ENCODE assay signal across 14 mouse cellular contexts in genomic region chr5:105745324-105745723, GRCm38 (mm10). TPM values are rescaled to one million over a fixed set of nuclear protein-coding genes. Genes with fewer than 3 reads are reported as not detected.
A peak's percentile ranks its signal among the peaks of the same experiment; 100 is the strongest.
DNase-seq lines count a peak whose midpoint lies in the region; ATAC-seq and TF ChIP-seq lines count a peak whose summit lies in the region.
"Had no signal": no experiment of that assay in that cellular context is flagged by ENCODE, and none has a peak within 500 bp of the region (broad histone marks: within the 10 kb centered on the region; RNA-seq: fewer than 3 reads in every experiment).

No protein-coding gene starts in this region.

- no peak for TF ChIP-seq POLR2A in kidney, adult 2 months (IDR thresholded peaks at IDR 0.05; ENCODE audit: low read depth, low read length)

- no peak overlapping the region for H3K4me2 ChIP-seq in kidney, embryonic 16.5 days (replicated peaks; ENCODE audit: low read depth, low read length)
- H3K4me2 ChIP-seq: forebrain, embryonic 15.5 days; heart, embryonic 13.5 days; hindbrain, embryonic 12.5 days had no signal

- peaks cover 33% of the 10 kb centered on the region for H3K4me1 ChIP-seq in kidney, adult 2 months (ENCODE audit: control insufficient read depth, insufficient read depth, low read length)
- peaks cover 18% of the 10 kb centered on the region for H3K4me1 ChIP-seq in kidney, embryonic 16.5 days (ENCODE audit: insufficient read depth, low read length)
- H3K4me1 ChIP-seq in brown adipose tissue, adult 24 weeks (ENCODE audit: control insufficient read depth, insufficient read depth, insufficient read length, low read length): peaks cover 32% of the 10 kb centered on the region

- no peaks in the 10 kb centered on the region for H3K27me3 ChIP-seq in kidney, adult 2 months (replicated peaks; ENCODE audit: control insufficient read depth, insufficient read depth, low read length)
- H3K27me3 ChIP-seq in kidney, embryonic 16.5 days (ENCODE audit: insufficient read depth, low read length): no peaks in the 10 kb centered on the region
- H3K27me3 ChIP-seq: forebrain, embryonic 15.5 days; heart, embryonic 13.5 days; hindbrain, embryonic 12.5 days had no signal

- H3K4me3 ChIP-seq in kidney, adult 2 months (ENCODE audit: insufficient read depth, low read depth, low read length): no peak overlapping the region
- no peak overlapping the region for H3K4me3 ChIP-seq in kidney, embryonic 16.5 days (ENCODE audit: low read length)
- no peak overlapping the region for H3K4me3 ChIP-seq in brown adipose tissue, adult 24 weeks (ENCODE audit: insufficient read depth, low read depth, low read length)
- H3K4me3 ChIP-seq: forebrain, embryonic 15.5 days; heart, embryonic 13.5 days; hindbrain, embryonic 12.5 days; midbrain, embryonic 10.5 days had no signal

- WGBS in kidney, adult 2 months: 39% methylated on average over 11 of the region's 11 CpGs
- WGBS in kidney, embryonic 16.5 days: 49% methylated on average over 11 of the region's 11 CpGs

- peak overlapping the region; percentile 92 for H3K27ac ChIP-seq in kidney, adult 2 months (ENCODE audit: insufficient read depth, low read depth, low read length)
- H3K27ac ChIP-seq in kidney, embryonic 16.5 days (ENCODE audit: low read length): no peak overlapping the region
- H3K27ac ChIP-seq in brown adipose tissue, adult 24 weeks (replicated peaks; ENCODE audit: low read depth, low read length): peak overlapping the region; percentile 94
- H3K27ac ChIP-seq: heart, embryonic 13.5 days; hindbrain, embryonic 12.5 days; midbrain, embryonic 10.5 days had no signal

- DNase-seq in kidney, adult 2 months: peak; percentile 72
- DNase-seq in kidney, postnatal 25 days: peak; percentile 57 to 68
- peak; percentile 48 to 49 for DNase-seq in lung, postnatal 4 days
- no peak for DNase-seq in ovary, postnatal 14 days (ENCODE audit: low spot score)
- DNase-seq in retina, postnatal 1 day: no peak
- DNase-seq: embryo, embryonic 11 days; right cerebral cortex, postnatal 25 days; thymus, adult 18-20 months had no signal

- ATAC-seq in kidney, embryonic 16.5 days (ENCODE audit: low FRiP score, low TSS enrichment): no peak

- no peaks in the 10 kb centered on the region for H3K36me3 ChIP-seq in kidney, adult 2 months (ENCODE audit: control insufficient read depth, insufficient read depth, low read length)
- peaks cover 11% of the 10 kb centered on the region; the same call in 1 of the 2 replicates for H3K36me3 ChIP-seq in kidney, embryonic 16.5 days (ENCODE audit: insufficient read depth, low read length)
- H3K36me3 ChIP-seq: forebrain, embryonic 15.5 days; heart, embryonic 13.5 days had no signal

- no peak overlapping the region for H3K9ac ChIP-seq in kidney, embryonic 16.5 days (replicated peaks; ENCODE audit: low read length)
- H3K9ac ChIP-seq: forebrain, embryonic 15.5 days; heart, embryonic 13.5 days; hindbrain, embryonic 12.5 days had no signal

- no peak for TF ChIP-seq CTCF in kidney, adult 2 months (conservative IDR thresholded peaks at IDR 0.05; ENCODE audit: insufficient read depth, insufficient read length, low read depth, low read length)

- no peaks in the 10 kb centered on the region for H3K9me3 ChIP-seq in kidney, embryonic 16.5 days (ENCODE audit: low read length)
- H3K9me3 ChIP-seq: forebrain, embryonic 15.5 days; heart, embryonic 13.5 days; hindbrain, embryonic 12.5 days; midbrain, embryonic 10.5 days had no signal

RNA-seq across cellular contexts. Expression of gene Lrrc8d, which starts 45.6 kb away (rescaled TPM):
- polyA plus RNA-seq in kidney, adult 2 months (2012; rRNA removed): 34.4 and 35.4 TPM in 2 replicates
- 28.6 and 33.4 TPM in 2 replicates for polyA plus RNA-seq in kidney, embryonic 16.5 days (2015; fragmentation: Nextera tagmentation; extraction: Ambion mirVana)
- polyA plus RNA-seq in brown adipose tissue, adult 24 weeks (2012; ENCODE audit: insufficient read depth, insufficient read length, missing spikeins): 14.8 and 25.2 TPM in 2 replicates

Comparison
In these comparisons a context has a peak if more than half of its experiments do, and no peak if none do; other contexts are left out.
1. DNase-seq: peak in kidney, adult 2 months (single experiment), kidney, postnatal 25 days (2 of 2) and lung, postnatal 4 days (2 of 2); none in ovary, postnatal 14 days (single experiment) and retina, postnatal 1 day (single experiment).